Mouse (Mus musculus): ENCODE results near the gene Zkscan8. TPM values are rescaled to one million over a fixed set of nuclear protein-coding genes. Genes with fewer than 3 reads are reported as not detected.

Zkscan8 gene
- polyA plus RNA-seq, 1 experiment from 2014 or later, result 3.0 TPM

Other genes starting within 250 kb of the Zkscan8 start
- gene Gpx5, start 238.4 kb downstream of the Zkscan8 start, polyA plus RNA-seq (2015; fragmentation: Nextera tagmentation; extraction: Ambion mirVana), result not detected in 2 replicates
- not detected in 2 replicates for gene Gpx6, start 219.0 kb downstream of the Zkscan8 start, polyA plus RNA-seq (2015; fragmentation: Nextera tagmentation; extraction: Ambion mirVana)
- not detected in 2 replicates for gene Olfr1367, start 184.2 kb downstream of the Zkscan8 start, polyA plus RNA-seq (2015; fragmentation: Nextera tagmentation; extraction: Ambion mirVana)
- 6.6 and 7.9 TPM in 2 replicates for gene Zscan12, start 168.3 kb downstream of the Zkscan8 start, polyA plus RNA-seq (2015; fragmentation: Nextera tagmentation; extraction: Ambion mirVana)
- 61.7 and 64.5 TPM in 2 replicates for gene Zkscan3, start 128.4 kb downstream of the Zkscan8 start, polyA plus RNA-seq (2015; fragmentation: Nextera tagmentation; extraction: Ambion mirVana)
- 2.4 TPM in 2 replicates for gene Pgbd1, start 90.1 kb downstream of the Zkscan8 start, polyA plus RNA-seq (2015; fragmentation: Nextera tagmentation; extraction: Ambion mirVana)
- gene Zscan26, start 77.4 kb downstream of the Zkscan8 start, polyA plus RNA-seq (2015; fragmentation: Nextera tagmentation; extraction: Ambion mirVana), result 22.3 and 23.6 TPM in 2 replicates
- gene Nkapl, start 62.6 kb downstream of the Zkscan8 start, polyA plus RNA-seq (2015; fragmentation: Nextera tagmentation; extraction: Ambion mirVana), result 1.8 and 2.0 TPM in 2 replicates
- gene Zkscan4, start 52.2 kb downstream of the Zkscan8 start, polyA plus RNA-seq (2015; fragmentation: Nextera tagmentation; extraction: Ambion mirVana), result 2.4 and 2.5 TPM in 2 replicates
- not detected in 2 replicates for gene Gm10065, start 51.7 kb downstream of the Zkscan8 start, polyA plus RNA-seq (2015; fragmentation: Nextera tagmentation; extraction: Ambion mirVana)
- 0.22 and 0.39 TPM in 2 replicates for gene AK157302, start 35.9 kb downstream of the Zkscan8 start, polyA plus RNA-seq (2015; fragmentation: Nextera tagmentation; extraction: Ambion mirVana)
- 10.9 and 12.1 TPM in 2 replicates for gene Gm11273, start 29.7 kb downstream of the Zkscan8 start, polyA plus RNA-seq (2015; fragmentation: Nextera tagmentation; extraction: Ambion mirVana)
- 0.11 and 0.17 TPM in 2 replicates for gene Olfr1366, start 11.7 kb upstream of the Zkscan8 start, polyA plus RNA-seq (2015; fragmentation: Nextera tagmentation; extraction: Ambion mirVana)
- not detected in 2 replicates for gene Olfr1535, start 28.8 kb upstream of the Zkscan8 start, polyA plus RNA-seq (2015; fragmentation: Nextera tagmentation; extraction: Ambion mirVana)
- gene Olfr1364, start 50.6 kb upstream of the Zkscan8 start, polyA plus RNA-seq (2015; fragmentation: Nextera tagmentation; extraction: Ambion mirVana), result not detected in 2 replicates
- not detected in 2 replicates for gene Olfr1362, start 82.9 kb upstream of the Zkscan8 start, polyA plus RNA-seq (2015; fragmentation: Nextera tagmentation; extraction: Ambion mirVana)
- not detected in 2 replicates for gene Olfr11, start 111.4 kb upstream of the Zkscan8 start, polyA plus RNA-seq (2015; fragmentation: Nextera tagmentation; extraction: Ambion mirVana)
- gene Olfr1361, start 132.3 kb upstream of the Zkscan8 start, polyA plus RNA-seq (2015; fragmentation: Nextera tagmentation; extraction: Ambion mirVana), result not detected in 2 replicates
- gene Olfr1360, start 146.3 kb upstream of the Zkscan8 start, polyA plus RNA-seq (2015; fragmentation: Nextera tagmentation; extraction: Ambion mirVana), result not detected in 2 replicates
- not detected in 2 replicates for gene Olfr1359, start 167.0 kb upstream of the Zkscan8 start, polyA plus RNA-seq (2015; fragmentation: Nextera tagmentation; extraction: Ambion mirVana)
- gene Hist1h2bl, start 185.0 kb upstream of the Zkscan8 start, polyA plus RNA-seq (2015; fragmentation: Nextera tagmentation; extraction: Ambion mirVana), result 2.3 and 2.5 TPM in 2 replicates
- gene Hist1h2ai, start 185.3 kb upstream of the Zkscan8 start, polyA plus RNA-seq (2015; fragmentation: Nextera tagmentation; extraction: Ambion mirVana), result 10.9 and 17.9 TPM in 2 replicates
- gene Hist1h3h, start 186.5 kb upstream of the Zkscan8 start, polyA plus RNA-seq (2015; fragmentation: Nextera tagmentation; extraction: Ambion mirVana), result 4.8 and 9.5 TPM in 2 replicates
- 1.7 and 3.5 TPM in 2 replicates for gene Hist1h2bm, start 190.9 kb upstream of the Zkscan8 start, polyA plus RNA-seq (2015; fragmentation: Nextera tagmentation; extraction: Ambion mirVana)
- gene Hist1h4j, start 203.9 kb upstream of the Zkscan8 start, polyA plus RNA-seq (2015; fragmentation: Nextera tagmentation; extraction: Ambion mirVana), result 0.66 and 2.1 TPM in 2 replicates
- gene Hist1h4k, start 219.4 kb upstream of the Zkscan8 start, polyA plus RNA-seq (2015; fragmentation: Nextera tagmentation; extraction: Ambion mirVana), result 4.0 and 4.7 TPM in 2 replicates
- 13.0 and 13.5 TPM in 2 replicates for gene Hist1h2ak, start 222.7 kb upstream of the Zkscan8 start, polyA plus RNA-seq (2015; fragmentation: Nextera tagmentation; extraction: Ambion mirVana)
- gene Hist1h2bn, start 223.0 kb upstream of the Zkscan8 start, polyA plus RNA-seq (2015; fragmentation: Nextera tagmentation; extraction: Ambion mirVana), result 1.9 and 2.5 TPM in 2 replicates
- gene Hist1h1b, start 249.5 kb upstream of the Zkscan8 start, polyA plus RNA-seq (2015; fragmentation: Nextera tagmentation; extraction: Ambion mirVana), result 10.0 and 14.9 TPM in 2 replicates